Mouse (Mus musculus) myocyte (in vitro differentiated cells): ENCODE measurements around the gene Ndrg3. TPM values are rescaled to one million over a fixed set of nuclear protein-coding genes. Genes with fewer than 3 reads are reported as not detected.
"Not testable (repeated sequence)": the region's sequence is repeated elsewhere in the genome, so short reads cannot be mapped to it uniquely, and the experiment has no call there.

Experiments
- H3K27me3 ChIP-seq: one replicate; pipeline ENCODE4 v1.6.1; 2011; ENCODE audit not compliant: control insufficient read depth, insufficient read depth, insufficient read length
- H3K36me3 ChIP-seq: one replicate; pipeline ENCODE4 v1.6.1; 2011; ENCODE audit not compliant: control insufficient read depth, insufficient read depth
- H3K4me2 ChIP-seq: one replicate; pipeline ENCODE4 v1.6.1; 2011; ENCODE audit warnings: low read depth, control low read depth
- H3K4me3 ChIP-seq: one replicate; pipeline ENCODE4 v1.5.1; 2011; ENCODE audit warnings: mild to moderate bottlenecking, control low read depth, moderate library complexity
- H3K79me2 ChIP-seq: one replicate; pipeline ENCODE4 v1.6.1; 2011; ENCODE audit not compliant: control insufficient read depth, insufficient read depth
- H3ac ChIP-seq: one replicate; pipeline ENCODE4 v1.6.1; 2011; ENCODE audit not compliant: control insufficient read depth, insufficient read length
- CEBPB ChIP-seq: IDR thresholded peaks from 2 replicates; pipeline ENCODE4 v1.6.1; 2011; ENCODE audit warnings: mild to moderate bottlenecking, moderate library complexity; ENCODE audit not compliant: poor library complexity, insufficient read depth, severe bottlenecking
- E2F4 ChIP-seq: IDR thresholded peaks from one replicate; pipeline ENCODE4 v1.6.1; 2011; ENCODE audit warnings: mild to moderate bottlenecking, control low read depth, moderate library complexity; ENCODE audit not compliant: insufficient read depth
- MAX ChIP-seq: IDR thresholded peaks from one replicate; pipeline ENCODE4 v1.6.1; 2011; ENCODE audit warnings: low read depth, mild to moderate bottlenecking, control low read depth
- MYOD1 ChIP-seq, 3 experiments: IDR thresholded peaks; one replicate each; pipeline ENCODE4 v1.6.1; 2011; ENCODE audit warnings: control low read depth in 2 of 3, low read depth in 2 of 3, mild to moderate bottlenecking in 2 of 3, moderate library complexity in 1 of 3; ENCODE audit not compliant: insufficient read length in 2 of 3, control insufficient read depth in 1 of 3
- MYOG ChIP-seq, 3 experiments: IDR thresholded peaks; one replicate each; pipeline ENCODE4 v1.6.1; 2011; ENCODE audit warnings: control low read depth in 2 of 3, low read depth in 2 of 3, mild to moderate bottlenecking in 2 of 3; ENCODE audit not compliant: insufficient read length in 2 of 3, control insufficient read depth in 1 of 3, insufficient read depth in 1 of 3
- POLR2A ChIP-seq: IDR thresholded peaks from one replicate; pipeline ENCODE4 v1.6.1; 2011; ENCODE audit warnings: low read depth, mild to moderate bottlenecking, control low read depth, moderate library complexity; ENCODE audit not compliant: insufficient read length
- POLR2AphosphoS2 ChIP-seq: IDR thresholded peaks from one replicate; pipeline ENCODE4 v1.6.1; 2011; ENCODE audit warnings: low read depth, control low read depth; ENCODE audit not compliant: insufficient read length
- REST ChIP-seq: IDR thresholded peaks from one replicate; pipeline ENCODE4 v1.6.1; 2011; ENCODE audit warnings: mild to moderate bottlenecking, control low read depth, moderate library complexity; ENCODE audit not compliant: insufficient read depth, insufficient read length
- SRF ChIP-seq: IDR thresholded peaks from one replicate; pipeline ENCODE4 v1.6.1; 2011; ENCODE audit warnings: low read depth; ENCODE audit not compliant: control insufficient read depth, insufficient read length
- TCF12 ChIP-seq: IDR thresholded peaks from one replicate; pipeline ENCODE4 v1.6.1; 2011; ENCODE audit warnings: mild to moderate bottlenecking, control low read depth; ENCODE audit not compliant: poor library complexity, insufficient read depth, severe bottlenecking
- TCF3 ChIP-seq: IDR thresholded peaks from one replicate; pipeline ENCODE4 v1.6.1; 2011; ENCODE audit warnings: low read depth, control low read depth; ENCODE audit not compliant: insufficient read length
- USF1 ChIP-seq: IDR thresholded peaks from one replicate; pipeline ENCODE4 v1.6.1; 2011; ENCODE audit warnings: low read depth, mild to moderate bottlenecking, control low read depth, moderate library complexity
- polyA plus RNA-seq: library from polyadenylated mRNA; unstranded; fragments of >200 nt; fragmentation: generic; extraction: Trizol; gene quantifications from one replicate; pipeline ENCODE4 v1.2.1, GENCODE M21; 2012; ENCODE audit warnings: missing spikeins

Ndrg3 gene
- polyA plus RNA-seq, 1 experiment = 34.0 TPM

DNA sequence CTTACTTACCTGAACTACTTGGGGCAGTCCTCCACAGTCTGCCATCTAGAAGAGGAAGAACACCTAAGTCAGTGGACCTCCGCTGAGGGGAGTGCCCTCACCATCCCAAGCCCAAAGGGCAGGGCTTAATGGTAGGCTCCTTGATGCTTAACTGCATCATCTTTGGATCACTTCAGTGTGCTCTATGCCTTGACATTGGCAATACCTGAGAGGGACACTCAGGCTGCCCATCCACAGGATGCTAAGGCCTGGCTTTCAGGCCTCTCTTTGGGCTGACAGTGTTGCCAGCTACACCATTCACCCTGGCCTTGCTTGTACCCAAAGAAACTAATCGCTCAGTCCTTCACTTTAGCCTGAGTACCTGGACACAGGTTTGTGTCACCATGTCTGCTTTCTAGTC lies 60.4 kb downstream of the Ndrg3 start:
- Histone ChIP-seq H3ac (no peak overlapping the region), H3K36me3 (peaks cover 15% of the 10 kb centered on the region), H3K79me2 (no peaks in the 10 kb centered on the region), H3K4me2 (no peak overlapping the region), H3K27me3 (no peaks in the 10 kb centered on the region), H3K4me3 (no peak overlapping the region)
- TF ChIP-seq E2F4 (no peak), TCF3 (no peak), MYOD1 (IDR thresholded peaks at IDR 0.05; ENCODE audit: control insufficient read depth in 1 of 3, insufficient read length in 2 of 3, low read depth in 2 of 3) (no peak), USF1 (no peak), MAX (no peak), REST (no peak), POLR2A (no peak), CEBPB (no peak), TCF12 (no peak), POLR2AphosphoS2 (no peak), MYOG (IDR thresholded peaks at IDR 0.05; ENCODE audit: control insufficient read depth in 1 of 3, insufficient read depth in 1 of 3, insufficient read length in 2 of 3, low read depth in 2 of 3) (no peak), SRF (no peak)

DNA sequence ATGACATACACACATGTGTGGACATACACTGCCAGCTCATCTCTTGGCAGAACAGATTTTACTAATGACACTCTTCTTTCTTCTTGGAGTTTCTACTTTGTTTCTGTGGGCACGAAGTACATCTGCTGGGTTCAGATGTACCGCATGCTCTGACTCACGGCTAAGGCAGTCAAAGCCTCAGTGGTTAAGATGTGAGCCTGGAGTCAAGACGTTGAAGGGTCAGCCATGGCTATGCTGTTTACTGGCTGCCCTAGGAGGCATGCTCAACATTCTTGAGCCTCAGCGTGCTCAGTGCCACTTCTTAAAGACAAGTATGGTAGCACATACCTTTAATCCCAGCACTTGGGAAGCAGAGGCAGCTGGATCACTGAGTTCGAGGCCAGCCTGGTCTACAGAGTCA lies 61.3 kb downstream of the Ndrg3 start:
- Histone ChIP-seq H3K27me3 (no peaks in the 10 kb centered on the region), H3K36me3 (peaks cover 15% of the 10 kb centered on the region), H3K4me2 (no peak overlapping the region), H3ac (no peak overlapping the region), H3K4me3 (no peak overlapping the region), H3K79me2 (no peaks in the 10 kb centered on the region)
- no peak for TF ChIP-seq REST
- no peak for TF ChIP-seq TCF12
- TF ChIP-seq MYOD1 (IDR thresholded peaks at IDR 0.05; ENCODE audit: control insufficient read depth in 1 of 3, insufficient read length in 2 of 3, low read depth in 2 of 3) = no peak
- TF ChIP-seq MAX = no peak

DNA sequence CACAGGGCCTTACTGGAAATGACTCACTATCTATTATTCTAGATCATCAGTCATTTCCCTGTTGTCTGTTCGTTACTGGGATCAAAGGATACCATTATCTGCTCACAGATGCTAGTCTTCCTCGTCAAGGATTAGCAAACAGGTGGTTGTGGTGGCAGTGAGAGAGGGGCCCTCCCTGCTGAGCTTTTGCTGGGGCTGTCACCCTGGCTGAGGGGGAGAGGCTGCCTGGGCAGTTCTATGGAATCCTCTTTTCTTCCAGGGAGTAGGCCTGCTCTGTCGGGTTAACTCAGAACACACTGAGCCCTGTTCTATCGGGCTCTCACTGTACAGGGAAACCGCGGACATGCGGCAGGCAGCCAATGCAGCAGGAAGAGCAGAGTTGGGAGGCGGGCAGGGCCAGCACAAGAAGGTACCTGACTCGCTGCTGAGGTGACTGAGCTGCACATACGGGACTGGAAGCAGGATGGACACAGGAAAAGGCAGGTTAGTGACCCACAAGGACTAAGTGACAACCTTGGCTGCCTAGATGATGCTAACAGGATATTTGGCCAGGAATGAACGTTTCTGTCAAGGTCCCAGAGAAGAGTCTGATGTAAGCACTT lies 62.2 kb downstream of the Ndrg3 start:
- H3K4me3 ChIP-seq = no peak overlapping the region
- H3K79me2 ChIP-seq = no peaks in the 10 kb centered on the region
- H3K36me3 ChIP-seq = peaks cover 8% of the 10 kb centered on the region
- H3K4me2 ChIP-seq = peak overlapping the region; percentile 12
- H3ac ChIP-seq = no peak overlapping the region
- TF ChIP-seq E2F4 = no peak
- TF ChIP-seq MYOG (IDR thresholded peaks at IDR 0.05; ENCODE audit: control insufficient read depth in 1 of 3, insufficient read depth in 1 of 3, insufficient read length in 2 of 3, low read depth in 2 of 3) = peak in 1 of 3 experiments; percentile 29
- TF ChIP-seq USF1 = no peak
- peak in 1 of 3 experiments; percentile 62 for TF ChIP-seq MYOD1 (IDR thresholded peaks at IDR 0.05; ENCODE audit: control insufficient read depth in 1 of 3, insufficient read length in 2 of 3, low read depth in 2 of 3)
- H3K27me3 ChIP-seq = no peaks in the 10 kb centered on the region

DNA sequence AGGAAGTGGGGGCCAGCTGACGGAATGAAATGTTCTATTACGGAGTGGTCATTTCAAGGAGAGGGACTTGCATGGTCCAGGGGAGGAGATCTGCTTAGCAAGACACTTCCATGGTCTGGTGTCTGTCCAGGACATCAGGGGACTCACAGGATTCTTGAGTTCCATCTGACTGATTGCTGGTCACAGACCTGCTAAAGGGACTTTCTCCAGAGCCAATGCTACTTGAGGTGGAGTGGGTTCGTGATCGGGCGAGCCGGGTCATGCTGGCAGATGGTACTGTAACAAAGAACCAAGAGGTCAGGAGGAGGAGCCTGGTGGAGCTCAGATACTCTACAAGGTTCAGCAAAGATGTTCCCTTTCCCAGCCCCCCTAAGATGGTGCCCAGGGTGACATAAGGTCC lies 63.2 kb downstream of the Ndrg3 start:
- H3ac ChIP-seq = no peak overlapping the region
- peaks cover 4% of the 10 kb centered on the region for H3K36me3 ChIP-seq
- no peaks in the 10 kb centered on the region for H3K79me2 ChIP-seq
- H3K27me3 ChIP-seq = no peaks in the 10 kb centered on the region
- no peak overlapping the region for H3K4me2 ChIP-seq
- H3K4me3 ChIP-seq = no peak overlapping the region
- no peak for TF ChIP-seq SRF
- no peak for TF ChIP-seq MYOD1 (IDR thresholded peaks at IDR 0.05; ENCODE audit: control insufficient read depth in 1 of 3, insufficient read length in 2 of 3, low read depth in 2 of 3)

DNA sequence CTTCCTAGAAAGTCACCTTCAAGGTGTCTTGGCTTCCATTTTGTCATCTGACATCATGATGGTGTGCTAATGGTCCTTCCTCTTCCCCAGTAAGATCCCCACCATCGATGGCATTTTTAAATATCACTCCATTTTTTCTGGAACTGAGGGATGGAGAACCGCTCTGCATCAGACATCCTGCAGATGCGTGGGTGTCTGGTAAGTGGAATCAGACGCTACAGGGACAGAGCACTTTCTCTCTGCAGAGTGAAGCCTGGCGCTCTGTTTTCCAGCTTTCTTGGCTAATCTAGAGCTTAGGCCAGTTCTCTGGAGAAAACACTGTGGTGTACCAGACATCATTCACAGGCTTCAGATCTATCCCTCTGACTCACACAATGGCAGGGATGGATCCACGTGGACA lies 64.2 kb downstream of the Ndrg3 start:
- no peak overlapping the region for H3K4me3 ChIP-seq
- peaks cover 4% of the 10 kb centered on the region for H3K36me3 ChIP-seq
- no peak overlapping the region for H3ac ChIP-seq
- no peaks in the 10 kb centered on the region for H3K27me3 ChIP-seq
- TF ChIP-seq SRF (no peak), CEBPB (no peak), USF1 (no peak), POLR2AphosphoS2 (no peak), REST (no peak), E2F4 (no peak), MAX (no peak), MYOG (IDR thresholded peaks at IDR 0.05; ENCODE audit: control insufficient read depth in 1 of 3, insufficient read depth in 1 of 3, insufficient read length in 2 of 3, low read depth in 2 of 3) (no peak)
- H3K79me2 ChIP-seq = no peaks in the 10 kb centered on the region
- H3K4me2 ChIP-seq = no peak overlapping the region

DNA sequence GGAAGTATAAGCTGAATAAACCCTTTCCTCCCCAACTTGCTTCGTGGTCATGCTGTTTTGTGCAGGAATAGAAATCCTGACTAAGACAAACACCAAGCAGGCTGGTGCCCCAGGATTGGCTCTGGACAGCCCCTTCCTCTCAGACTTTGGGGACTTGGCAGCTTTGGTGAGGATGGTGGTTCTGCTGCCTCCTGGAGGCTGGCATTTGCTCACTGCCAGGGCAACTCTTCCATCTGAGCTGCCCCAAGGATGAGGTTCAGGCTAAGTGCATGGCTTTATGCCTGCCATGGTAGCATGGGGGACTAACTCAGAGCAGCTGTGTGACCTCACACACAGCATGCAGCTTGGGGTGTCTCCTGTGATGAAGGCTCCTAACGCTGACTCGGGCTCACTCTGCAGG lies 66.2 kb downstream of the Ndrg3 start:
- not testable (repeated sequence) for H3K79me2 ChIP-seq, H3ac ChIP-seq, H3K4me2 ChIP-seq, H3K4me3 ChIP-seq, H3K27me3 ChIP-seq, H3K36me3 ChIP-seq

DNA sequence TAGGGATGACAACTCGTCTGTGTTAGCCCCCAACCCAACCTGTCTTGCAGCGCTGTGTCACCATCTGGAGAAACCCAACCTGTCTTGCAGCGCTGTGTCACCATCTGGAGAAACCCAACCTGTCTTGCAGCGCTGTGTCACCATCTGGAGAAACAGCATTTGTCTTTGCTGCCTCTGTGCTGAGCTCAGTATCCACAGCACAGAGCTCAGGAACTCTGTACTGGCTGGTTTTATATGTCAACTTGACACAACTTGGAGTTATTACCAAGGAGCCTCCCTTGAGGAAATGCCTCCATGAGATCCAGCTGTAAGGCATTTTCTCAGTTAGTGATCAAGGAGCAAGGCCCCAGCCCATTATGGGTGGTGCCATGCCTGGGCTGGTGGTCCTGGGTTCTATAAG lies 66.8 kb downstream of the Ndrg3 start:
- H3ac ChIP-seq, H3K79me2 ChIP-seq, H3K36me3 ChIP-seq, H3K4me2 ChIP-seq, H3K4me3 ChIP-seq, H3K27me3 ChIP-seq: not testable (repeated sequence)
